Mouse (Mus musculus) CH12.LX (cell line): ENCODE data around the gene Ube2g1.

Source experiments
- BHLHE40 ChIP-seq: IDR thresholded peaks from 2 replicates; pipeline ENCODE4 v1.6.1; 2011; ENCODE audit warnings: mild to moderate bottlenecking, low read depth, low read length, improper control_type of control experiment
- CTCF ChIP-seq, 2 experiments: IDR thresholded peaks in 1 of 2; conservative IDR thresholded peaks in 1 of 2; 2 replicates each; pipeline ENCODE4 v1.5.1; 2011 to 2012; ENCODE audit warnings: low read depth in 2 of 2, low read length in 2 of 2, improper control_type of control experiment in 1 of 2, inconsistent platforms in 1 of 2, mild to moderate bottlenecking in 1 of 2, moderate library complexity in 1 of 2
- EP300 ChIP-seq: IDR thresholded peaks from 2 replicates; pipeline ENCODE4 v1.6.1; 2011; ENCODE audit warnings: low read length, improper control_type of control experiment
- KAT2A ChIP-seq: IDR thresholded peaks from 2 replicates; pipeline ENCODE4 v1.6.1; 2012; ENCODE audit warnings: low read length, improper control_type of control experiment, inconsistent platforms; ENCODE audit not compliant: insufficient replicate concordance
- NELFE ChIP-seq: IDR thresholded peaks from 2 replicates; pipeline ENCODE4 v1.6.1; 2011; ENCODE audit warnings: low read depth, low read length, improper control_type of control experiment
- POLR2A ChIP-seq: IDR thresholded peaks from 2 replicates; pipeline ENCODE4 v1.6.1; 2011; ENCODE audit warnings: low read depth, mild to moderate bottlenecking, improper control_type of control experiment, low read length
- SIN3A ChIP-seq: IDR thresholded peaks from 2 replicates; pipeline ENCODE4 v1.6.1; 2012; ENCODE audit warnings: low read length, improper control_type of control experiment, inconsistent platforms
- SMC3 ChIP-seq: IDR thresholded peaks from 2 replicates; pipeline ENCODE4 v1.6.1; 2011; ENCODE audit warnings: low read depth, low read length, improper control_type of control experiment
- UBTF ChIP-seq: IDR thresholded peaks from 2 replicates; pipeline ENCODE4 v1.6.1; 2012; ENCODE audit warnings: low read depth, mild to moderate bottlenecking, inconsistent platforms, low read length, improper control_type of control experiment, moderate library complexity
- USF1 ChIP-seq: IDR thresholded peaks from 2 replicates; pipeline ENCODE4 v1.6.1; 2014; ENCODE audit warnings: low read depth, mild to moderate bottlenecking, inconsistent platforms, low read length, improper control_type of control experiment

DNA sequence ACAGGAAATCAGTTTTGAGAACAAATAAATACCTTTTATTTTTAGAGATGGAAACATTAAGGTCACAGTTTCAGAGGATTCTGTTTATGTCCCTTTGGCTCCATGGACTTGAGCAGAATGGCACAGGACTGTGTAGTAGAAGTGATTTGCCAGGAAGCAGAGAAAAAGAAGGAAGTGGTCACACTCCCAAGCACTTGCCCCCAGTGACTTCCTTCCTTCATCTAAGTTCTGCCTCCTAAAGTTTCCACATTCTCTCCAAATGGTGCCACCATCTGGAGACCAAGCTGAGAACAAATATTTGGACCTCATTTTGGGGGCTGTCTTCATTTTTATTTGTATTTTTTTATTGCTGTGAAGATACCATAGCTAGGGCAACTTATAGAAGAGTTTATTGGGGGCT is 90.2 kb downstream of the Ube2g1 start:
- TF ChIP-seq SMC3 (no peak), BHLHE40 (no peak), UBTF (no peak), EP300 (no peak), POLR2A (no peak), CTCF (conservative IDR thresholded peaks at IDR 0.05 in 1 of 2, IDR thresholded peaks at IDR 0.05 in 1 of 2; ENCODE audit: low read depth in 2 of 2, low read length in 2 of 2) (no peak), KAT2A (no peak), NELFE (no peak), USF1 (no peak), SIN3A (no peak)
